Mouse (Mus musculus): ENCODE data around the gene Mnx1. TPM values are rescaled to one million over a fixed set of nuclear protein-coding genes. Genes with fewer than 3 reads are reported as not detected.

Gene Mnx1
- not detected in 2 replicates for total RNA-seq (2014; fragmentation: Nextera tagmentation)
- not detected in 2 replicates for total RNA-seq (2017)

GRCm38 (mm10) chr5:29478208-29479197, at the start of gene Mnx1:
TSS of gene Mnx1 (minus strand) at chr5:29478470.
- no peak for ATAC-seq (replicated peaks; ENCODE audit: low FRiP score, low TSS enrichment, poor library complexity, severe bottlenecking)

GRCm38 (mm10) chr5:29516432-29516831, 38.2 kb upstream of the Mnx1 start:
- ATAC-seq (replicated peaks; ENCODE audit: low FRiP score, low TSS enrichment, poor library complexity, severe bottlenecking): no peak

GRCm38 (mm10) chr5:29515888-29516287, 37.6 kb upstream of the Mnx1 start:
- no peak for ATAC-seq (replicated peaks; ENCODE audit: low FRiP score, low TSS enrichment, poor library complexity, severe bottlenecking)

- ATAC-seq (replicated peaks; ENCODE audit: low FRiP score, low TSS enrichment, poor library complexity, severe bottlenecking): no peak
Observed at GRCm38 (mm10) chr5:29507013-29507412, 28.7 kb upstream of the Mnx1 start.

- no peak for ATAC-seq (replicated peaks; ENCODE audit: low FRiP score, low TSS enrichment, poor library complexity, severe bottlenecking)
Observed at GRCm38 (mm10) chr5:29487321-29487720, 9.1 kb upstream of the Mnx1 start.

- ATAC-seq (replicated peaks; ENCODE audit: low FRiP score, low TSS enrichment, poor library complexity, severe bottlenecking): no peak
Observed at GRCm38 (mm10) chr5:29485941-29486320, 7.7 kb upstream of the Mnx1 start.

- no peak for ATAC-seq (replicated peaks; ENCODE audit: low FRiP score, low TSS enrichment, poor library complexity, severe bottlenecking)
Observed at GRCm38 (mm10) chr5:29484965-29485940, 7.0 kb upstream of the Mnx1 start.

- no peak for ATAC-seq (replicated peaks; ENCODE audit: low FRiP score, low TSS enrichment, poor library complexity, severe bottlenecking)
Observed at GRCm38 (mm10) chr5:29483801-29484200, 5.5 kb upstream of the Mnx1 start.

- ATAC-seq (replicated peaks; ENCODE audit: low FRiP score, low TSS enrichment, poor library complexity, severe bottlenecking): peak; percentile 56; the same call in 1 of the 2 replicates
Observed at GRCm38 (mm10) chr5:29479198-29479593, 926 bp upstream of the Mnx1 start.

- 0 out of 2 replicates have a peak, but pooled peaks have one; percentile 27 for ATAC-seq (replicated peaks; ENCODE audit: low FRiP score, low TSS enrichment, poor library complexity, severe bottlenecking)
Observed at GRCm38 (mm10) chr5:29477474-29478207, 629 bp downstream of the Mnx1 start.

- no peak for ATAC-seq (replicated peaks; ENCODE audit: low FRiP score, low TSS enrichment, poor library complexity, severe bottlenecking)
Observed at GRCm38 (mm10) chr5:29476021-29476420, 2.2 kb downstream of the Mnx1 start.

- ATAC-seq (replicated peaks; ENCODE audit: low FRiP score, low TSS enrichment, poor library complexity, severe bottlenecking): no peak
Observed at GRCm38 (mm10) chr5:29475556-29475955, 2.7 kb downstream of the Mnx1 start.

- ATAC-seq (replicated peaks; ENCODE audit: low FRiP score, low TSS enrichment, poor library complexity, severe bottlenecking): no peak
Observed at GRCm38 (mm10) chr5:29475041-29475440, 3.2 kb downstream of the Mnx1 start.

- no peak for ATAC-seq (replicated peaks; ENCODE audit: low FRiP score, low TSS enrichment, poor library complexity, severe bottlenecking)
Observed at GRCm38 (mm10) chr5:29474246-29474960, 3.9 kb downstream of the Mnx1 start.

- no peak for ATAC-seq (replicated peaks; ENCODE audit: low FRiP score, low TSS enrichment, poor library complexity, severe bottlenecking)
Observed at GRCm38 (mm10) chr5:29473551-29474245, 4.6 kb downstream of the Mnx1 start.

- ATAC-seq (replicated peaks; ENCODE audit: low FRiP score, low TSS enrichment, poor library complexity, severe bottlenecking): no peak
Observed at GRCm38 (mm10) chr5:29471855-29472665, 6.2 kb downstream of the Mnx1 start.

- ATAC-seq (replicated peaks; ENCODE audit: low FRiP score, low TSS enrichment, poor library complexity, severe bottlenecking): no peak
Observed at GRCm38 (mm10) chr5:29471396-29471795, 6.9 kb downstream of the Mnx1 start.

Data from megakaryocyte-erythroid progenitor cell, adult 5-6 weeks (primary cell).